Mouse (Mus musculus) neural tube, embryonic 11.5 days (tissue): ENCODE data around the gene Med4. TPM values are rescaled to one million over a fixed set of nuclear protein-coding genes. Genes with fewer than 3 reads are reported as not detected.

Experiments used
- ATAC-seq: fragments of 200-750 bp; cut with Nextera tagmentation; 2 replicates; pipeline ENCODE4 v1.8.0; 2017; ENCODE audit warnings: moderate number of reproducible peaks, mild to moderate bottlenecking, moderate TSS enrichment, moderate library complexity; ENCODE audit not compliant: insufficient read depth, low FRiP score, low TSS enrichment
- DNase-seq: peaks from one replicate; pipeline ENCODE4 v3.0.0-alpha.2; 2015; ENCODE audit warnings: low spot score
- H3K27ac ChIP-seq: fragments of 300-500 bp; sonication (generic); 2 replicates; pipeline ENCODE4 v1.5.1; 2014; ENCODE audit warnings: low read depth, mild to moderate bottlenecking, low read length
- H3K27me3 ChIP-seq: fragments of 300-500 bp; sonication (generic); 2 replicates; pipeline ENCODE4 v1.6.1; 2014; ENCODE audit warnings: mild to moderate bottlenecking, low read length, mixed read lengths; ENCODE audit not compliant: control insufficient read depth, insufficient read depth
- H3K36me3 ChIP-seq: fragments of 300-500 bp; sonication (generic); 2 replicates; pipeline ENCODE4 v1.6.1; 2014; ENCODE audit warnings: mild to moderate bottlenecking, low read length, moderate library complexity, mixed read lengths; ENCODE audit not compliant: control insufficient read depth, insufficient read depth
- H3K4me1 ChIP-seq: fragments of 300-500 bp; sonication (generic); 2 replicates; pipeline ENCODE4 v1.6.1; 2014; ENCODE audit warnings: low read length, mixed read lengths; ENCODE audit not compliant: control insufficient read depth, insufficient read depth
- H3K4me2 ChIP-seq: fragments of 300-500 bp; sonication (generic); 2 replicates; pipeline ENCODE4 v1.6.1; 2014; ENCODE audit warnings: low read depth, mild to moderate bottlenecking, moderate library complexity
- H3K4me3 ChIP-seq: fragments of 300-500 bp; sonication (generic); 2 replicates; pipeline ENCODE4 v1.5.1; 2014; ENCODE audit warnings: low read depth, low read length
- H3K9ac ChIP-seq: fragments of 300-500 bp; sonication (generic); 2 replicates; pipeline ENCODE4 v1.6.1; 2014; ENCODE audit warnings: mild to moderate bottlenecking, low read length
- H3K9me3 ChIP-seq: fragments of 300-500 bp; sonication (generic); 2 replicates; pipeline ENCODE4 v1.6.1; 2016; ENCODE audit warnings: low read length; ENCODE audit not compliant: control insufficient read depth
- WGBS: fragments of 180-500 bp; shearing (Covaris S2); extraction: QIAGEN DNeasy Blood & Tissue Kit; methylation state at CpG from one replicate; pipeline ENCODE4 v1.1.7; 2014; 5-methylcytosine and 5-hydroxymethylcytosine counted together
- polyA plus RNA-seq: library from polyadenylated mRNA; unstranded; fragments of >200 nt; fragmentation: Nextera tagmentation; extraction: Ambion mirVana; gene quantifications from 2 replicates; pipeline ENCODE4 v1.2.1, GENCODE M21; 2014

Gene Med4
- polyA plus RNA-seq, 1 experiment from 2014 or later, result 101 TPM

- ATAC-seq, result no peak
- Histone ChIP-seq H3K4me3 (no peak overlapping the region), H3K9me3 (no peaks in the 10 kb centered on the region), H3K27me3 (no peaks in the 10 kb centered on the region), H3K4me1 (no peaks in the 10 kb centered on the region), H3K36me3 (no peaks in the 10 kb centered on the region), H3K9ac (no peak overlapping the region), H3K27ac (no peak overlapping the region), H3K4me2 (no peak overlapping the region)
- no peak for DNase-seq
- 86% methylated on average over 5 of the region's 5 CpGs for WGBS
These were observed 23.2 kb upstream of the Med4 start for GRCm38 (mm10) chr14:73486641-73487040.

GRCm38 (mm10) chr14:73493356-73493755 is 16.5 kb upstream of the Med4 start:
- Histone ChIP-seq H3K36me3 (no peaks in the 10 kb centered on the region), H3K4me1 (no peaks in the 10 kb centered on the region), H3K9ac (no peak overlapping the region), H3K27me3 (no peaks in the 10 kb centered on the region), H3K4me3 (no peak overlapping the region), H3K9me3 (no peaks in the 10 kb centered on the region), H3K4me2 (no peak overlapping the region), H3K27ac (no peak overlapping the region)
- no peak for DNase-seq
- ATAC-seq, result no peak
- 92% methylated on average over 6 of the region's 6 CpGs for WGBS

- no peak for ATAC-seq
- H3K9ac ChIP-seq, result no peak overlapping the region
- WGBS, result 74% methylated on average over 6 of the region's 6 CpGs
These were observed 15.7 kb upstream of the Med4 start for GRCm38 (mm10) chr14:73494122-73494521.

GRCm38 (mm10) chr14:73495753-73496152 is 14.1 kb upstream of the Med4 start:
- ATAC-seq (no peak), DNase-seq (no peak)
- no peaks in the 10 kb centered on the region for H3K36me3 ChIP-seq
- 77% methylated on average over 7 of the region's 7 CpGs for WGBS
- H3K4me2 ChIP-seq, result no peak overlapping the region
- no peaks in the 10 kb centered on the region for H3K4me1 ChIP-seq
- no peaks in the 10 kb centered on the region for H3K9me3 ChIP-seq
- H3K4me3 ChIP-seq, result no peak overlapping the region
- H3K27ac ChIP-seq, result no peak overlapping the region
- H3K27me3 ChIP-seq, result no peaks in the 10 kb centered on the region
- H3K9ac ChIP-seq, result no peak overlapping the region

More at GRCm38 (mm10) chr14:73494122-73494521, 15.7 kb upstream of the Med4 start:
- no peak for DNase-seq
- no peak overlapping the region for H3K4me2 ChIP-seq
- H3K27me3 ChIP-seq, result no peaks in the 10 kb centered on the region
- no peak overlapping the region for H3K27ac ChIP-seq
- H3K36me3 ChIP-seq, result no peaks in the 10 kb centered on the region
- H3K4me1 ChIP-seq, result no peaks in the 10 kb centered on the region
- no peak overlapping the region for H3K4me3 ChIP-seq
- no peaks in the 10 kb centered on the region for H3K9me3 ChIP-seq

GRCm38 (mm10) chr14:73501283-73501682 is 8.5 kb upstream of the Med4 start:
- H3K4me2 ChIP-seq, result no peak overlapping the region
- H3K9me3 ChIP-seq, result no peaks in the 10 kb centered on the region
- H3K36me3 ChIP-seq, result no peaks in the 10 kb centered on the region
- no peak overlapping the region for H3K9ac ChIP-seq
- 0 out of 2 replicates have a peak, but pooled peaks cover 3% of the 10 kb centered on the region for H3K4me1 ChIP-seq
- no peak for ATAC-seq
- H3K4me3 ChIP-seq, result no peak overlapping the region
- no peak for DNase-seq
- no peak overlapping the region for H3K27ac ChIP-seq
- no peaks in the 10 kb centered on the region for H3K27me3 ChIP-seq
- 91% methylated on average over 9 of the region's 9 CpGs for WGBS

- H3K27me3 ChIP-seq, result no peaks in the 10 kb centered on the region
- H3K4me3 ChIP-seq, result no peak overlapping the region
- no peak overlapping the region for H3K4me2 ChIP-seq
- DNase-seq (no peak), ATAC-seq (no peak)
- no peaks in the 10 kb centered on the region for H3K9me3 ChIP-seq
- H3K9ac ChIP-seq, result no peak overlapping the region
- no peak overlapping the region for H3K27ac ChIP-seq
- 0 out of 2 replicates have a peak, but pooled peaks cover 3% of the 10 kb centered on the region for H3K4me1 ChIP-seq
- H3K36me3 ChIP-seq, result no peaks in the 10 kb centered on the region
- WGBS, result 77% methylated on average over 6 of the region's 6 CpGs
These were observed 8.1 kb upstream of the Med4 start for GRCm38 (mm10) chr14:73501721-73502120.

GRCm38 (mm10) chr14:73502591-73503184 is 7.1 kb upstream of the Med4 start:
- Histone ChIP-seq H3K27me3 (no peaks in the 10 kb centered on the region), H3K27ac (0 out of 2 replicates have a peak overlapping the region, but pooled peaks have one; percentile 27)

GRCm38 (mm10) chr14:73503237-73503933 is 6.4 kb upstream of the Med4 start:
- Histone ChIP-seq H3K4me1 (0 out of 2 replicates have a peak, but pooled peaks cover 3% of the 10 kb centered on the region), H3K9ac (no peak overlapping the region), H3K36me3 (no peaks in the 10 kb centered on the region), H3K9me3 (no peaks in the 10 kb centered on the region), H3K4me3 (no peak overlapping the region), H3K27ac (no peak overlapping the region), H3K27me3 (no peaks in the 10 kb centered on the region), H3K4me2 (no peak overlapping the region)
- DNase-seq (no peak), ATAC-seq (peak; percentile 65; the same call in 1 of the 2 replicates)
- WGBS, result 68% methylated on average over 13 of the region's 13 CpGs

More at GRCm38 (mm10) chr14:73502591-73503184, 7.1 kb upstream of the Med4 start:
- peak; percentile 83 for ATAC-seq
- H3K4me1 ChIP-seq, result 0 out of 2 replicates have a peak, but pooled peaks cover 3% of the 10 kb centered on the region
- no peaks in the 10 kb centered on the region for H3K9me3 ChIP-seq
- no peaks in the 10 kb centered on the region for H3K36me3 ChIP-seq
- H3K4me3 ChIP-seq, result no peak overlapping the region
- no peak overlapping the region for H3K4me2 ChIP-seq
- 30% methylated on average over 7 of the region's 7 CpGs for WGBS
- H3K9ac ChIP-seq, result no peak overlapping the region
- DNase-seq, result peak; percentile 55

GRCm38 (mm10) chr14:73506283-73506682 is 3.5 kb upstream of the Med4 start:
- H3K4me3 ChIP-seq, result no peak overlapping the region
- 0 out of 2 replicates have a peak, but pooled peaks cover 3% of the 10 kb centered on the region for H3K4me1 ChIP-seq
- no peak overlapping the region for H3K27ac ChIP-seq
- H3K9me3 ChIP-seq, result no peaks in the 10 kb centered on the region
- no peak overlapping the region for H3K9ac ChIP-seq
- 64% methylated on average over 8 of the region's 8 CpGs for WGBS
- no peak for DNase-seq
- no peaks in the 10 kb centered on the region for H3K36me3 ChIP-seq
- no peaks in the 10 kb centered on the region for H3K27me3 ChIP-seq
- no peak overlapping the region for H3K4me2 ChIP-seq
- no peak for ATAC-seq
